Mouse (Mus musculus) hindbrain, embryonic 10.5 days (tissue): ENCODE measurements around the gene Usp2. TPM values are rescaled to one million over a fixed set of nuclear protein-coding genes. Genes with fewer than 3 reads are reported as not detected.

ENCODE experiments used
- DNase-seq: peaks from one replicate; pipeline ENCODE4 v3.0.0-alpha.2; 2017; ENCODE audit warnings: low spot score
- H3K27ac ChIP-seq: fragments of 300-500 bp; sonication (generic); 2 replicates; pipeline ENCODE4 v1.5.1; 2016; ENCODE audit warnings: mild to moderate bottlenecking, moderate library complexity
- H3K27me3 ChIP-seq: fragments of 300-500 bp; sonication (generic); 2 replicates; pipeline ENCODE4 v1.6.1; 2016; ENCODE audit warnings: mild to moderate bottlenecking; ENCODE audit not compliant: poor library complexity, insufficient read depth, severe bottlenecking
- H3K36me3 ChIP-seq: fragments of 300-500 bp; sonication (generic); 2 replicates; pipeline ENCODE4 v1.6.1; 2016; ENCODE audit warnings: mild to moderate bottlenecking, moderate library complexity
- H3K4me1 ChIP-seq: fragments of 300-500 bp; sonication (generic); replicated peaks from 2 replicates; pipeline ENCODE4 v1.6.1; 2016; ENCODE audit warnings: mild to moderate bottlenecking
- H3K4me3 ChIP-seq: fragments of 300-500 bp; sonication (generic); 2 replicates; pipeline ENCODE4 v1.5.1; 2016; ENCODE audit warnings: mild to moderate bottlenecking, moderate library complexity
- H3K9me3 ChIP-seq: fragments of 300-500 bp; sonication (generic); 2 replicates; pipeline ENCODE4 v1.6.1; 2016; ENCODE audit warnings: mild to moderate bottlenecking, moderate library complexity
- WGBS: fragments of 180-500 bp; shearing (Covaris S2); methylation state at CpG from one replicate; pipeline ENCODE4 v1.1.7; 2016; 5-methylcytosine and 5-hydroxymethylcytosine counted together
- polyA plus RNA-seq: library from polyadenylated mRNA; unstranded; fragments of >200 nt; fragmentation: Nextera tagmentation; extraction: Ambion mirVana; gene quantifications from 2 replicates; pipeline ENCODE4 v1.2.1, GENCODE M21; 2016

The Usp2 gene
- polyA plus RNA-seq, 1 experiment from 2014 or later, result 13.5 TPM

DNA sequence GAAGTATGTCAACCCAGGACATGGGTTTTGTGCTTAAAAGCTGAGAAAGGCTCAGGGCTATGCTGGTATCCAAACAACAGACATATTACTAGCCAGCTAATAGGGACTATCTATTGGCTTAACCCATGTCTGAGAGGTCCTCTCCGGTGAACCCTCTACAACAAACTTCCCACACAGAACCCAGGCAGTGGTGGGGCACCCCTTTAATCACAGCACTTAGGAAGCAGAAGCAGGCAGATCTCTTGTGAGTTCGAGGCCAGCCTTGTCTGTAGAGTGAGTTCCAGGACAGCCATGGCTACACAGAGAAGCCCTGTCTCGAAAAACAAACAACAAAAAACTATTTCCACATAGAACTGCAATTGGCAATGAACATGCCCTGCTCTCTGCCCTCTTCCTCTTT is 59.9 kb downstream of the Usp2 start:
- no peak for DNase-seq
- Histone ChIP-seq H3K36me3 (no peaks in the 10 kb centered on the region), H3K27me3 (peaks cover 28% of the 10 kb centered on the region), H3K4me3 (no peak overlapping the region), H3K4me1 (peaks cover 50% of the 10 kb centered on the region), H3K9me3 (no peaks in the 10 kb centered on the region), H3K27ac (no peak overlapping the region)
- 87% methylated on average over 3 of the region's 3 CpGs for WGBS

DNA sequence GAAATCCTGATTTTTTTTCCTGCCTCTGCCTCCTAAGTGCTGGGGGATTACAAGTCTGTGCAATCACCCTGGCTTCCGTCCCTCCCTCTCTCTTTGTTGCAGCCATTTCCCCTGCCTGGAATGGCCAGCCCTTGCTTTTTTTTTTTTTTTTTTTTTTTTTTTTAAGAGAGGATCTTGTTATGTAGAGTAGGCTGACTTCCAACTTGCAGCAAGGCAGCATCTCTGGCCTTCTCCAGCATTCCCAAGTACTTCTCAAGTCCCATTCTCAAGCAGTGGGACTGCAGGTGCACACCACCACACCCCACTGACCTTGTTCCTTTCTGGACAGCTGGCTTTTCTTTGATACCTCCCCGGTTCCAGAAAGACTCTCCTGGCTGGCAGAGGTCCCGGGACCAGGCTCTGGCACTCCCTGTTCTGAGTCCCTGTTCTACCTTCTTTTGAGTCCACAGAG is 60.6 kb downstream of the Usp2 start:
- peaks cover 34% of the 10 kb centered on the region for H3K27me3 ChIP-seq
- no peaks in the 10 kb centered on the region for H3K9me3 ChIP-seq
- H3K36me3 ChIP-seq, result no peaks in the 10 kb centered on the region
- no peak for DNase-seq
- no peak overlapping the region for H3K27ac ChIP-seq
- WGBS, result 62% methylated on average over 3 of the region's 3 CpGs
- H3K4me1 ChIP-seq, result peaks cover 52% of the 10 kb centered on the region
- H3K4me3 ChIP-seq, result no peak overlapping the region

GRCm38 (mm10) chr9:44129633-44130032 is 62.8 kb downstream of the Usp2 start:
- H3K27ac ChIP-seq, result peak overlapping the region; percentile 87
- peak overlapping the region; percentile 57 for H3K4me3 ChIP-seq
- no peaks in the 10 kb centered on the region for H3K9me3 ChIP-seq
- H3K27me3 ChIP-seq, result peaks cover 56% of the 10 kb centered on the region
- H3K4me1 ChIP-seq, result peaks cover 70% of the 10 kb centered on the region
- no peak for DNase-seq
- WGBS, result 4% methylated on average over 9 of the region's 9 CpGs
- H3K36me3 ChIP-seq, result no peaks in the 10 kb centered on the region

DNA sequence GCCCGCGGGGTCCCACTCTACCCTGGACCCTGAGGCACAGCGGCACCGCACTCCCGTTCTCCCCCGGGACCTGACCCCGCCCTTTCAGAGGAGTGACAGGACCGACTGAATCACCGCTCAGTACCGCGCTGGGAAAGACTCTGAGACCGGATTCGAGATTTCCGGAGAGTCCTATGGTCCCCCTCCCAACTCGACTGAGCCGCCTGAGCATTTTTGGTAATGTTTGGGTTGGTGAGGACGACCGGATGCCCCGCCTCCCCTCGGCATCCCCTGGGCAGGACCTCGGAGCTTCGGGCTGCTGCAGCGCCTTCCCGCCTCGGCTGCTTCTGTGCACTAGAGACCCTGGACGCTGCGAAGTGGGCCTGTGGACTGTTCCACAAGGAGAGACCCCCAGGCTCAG is 63.2 kb downstream of the Usp2 start:
- peak overlapping the region; percentile 57 for H3K4me3 ChIP-seq
- peaks cover 60% of the 10 kb centered on the region for H3K27me3 ChIP-seq
- peak; percentile 77 for DNase-seq
- peaks cover 71% of the 10 kb centered on the region for H3K4me1 ChIP-seq
- no peaks in the 10 kb centered on the region for H3K36me3 ChIP-seq
- WGBS, result under 1% methylated on average over 27 of the region's 27 CpGs
- peak overlapping the region; percentile 87 for H3K27ac ChIP-seq
- no peaks in the 10 kb centered on the region for H3K9me3 ChIP-seq

DNA sequence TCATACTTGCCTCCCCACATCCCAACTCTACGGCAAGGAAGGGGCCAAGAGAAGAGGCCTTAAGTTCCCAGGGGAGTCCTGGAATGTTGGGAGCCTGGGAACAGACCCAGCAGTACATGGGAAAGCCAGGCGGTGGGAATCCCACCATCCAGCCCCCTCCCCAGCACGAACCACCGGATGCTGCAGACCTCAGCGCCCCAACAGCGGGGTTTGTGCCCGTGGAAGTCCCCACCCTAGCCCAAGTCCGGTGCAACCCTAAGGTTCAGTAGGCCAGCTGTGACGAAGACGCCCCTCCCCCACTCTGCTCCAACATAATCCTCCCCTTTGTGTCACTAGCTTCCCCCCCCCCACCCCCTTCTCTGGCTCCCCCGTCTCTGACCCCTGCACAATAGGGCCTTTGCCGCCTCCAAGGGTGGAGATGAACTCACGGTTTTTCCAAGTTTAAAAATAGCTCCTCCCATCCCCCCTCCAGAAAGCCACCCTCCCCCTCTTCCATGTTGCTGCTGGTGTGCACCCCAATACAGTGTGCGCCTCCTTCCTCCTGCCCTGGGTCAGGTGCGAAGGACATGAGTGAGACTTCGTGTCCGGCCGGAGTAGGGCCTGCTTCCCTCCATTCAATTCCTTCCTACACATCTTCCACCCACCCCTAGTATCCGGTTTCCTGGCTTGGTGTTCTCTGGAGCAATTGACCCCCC is 63.9 kb downstream of the Usp2 start:
- peaks cover 71% of the 10 kb centered on the region for H3K4me1 ChIP-seq

GRCm38 (mm10) chr9:44131276-44131590 is 64.4 kb downstream of the Usp2 start:
- no peaks in the 10 kb centered on the region for H3K36me3 ChIP-seq
- DNase-seq, result no peak
- H3K4me1 ChIP-seq, result peaks cover 70% of the 10 kb centered on the region
- H3K27ac ChIP-seq, result peak overlapping the region; percentile 87
- 35% methylated on average over 7 of the region's 7 CpGs for WGBS
- H3K9me3 ChIP-seq, result no peaks in the 10 kb centered on the region
- peak overlapping the region; percentile 57; the same call in 1 of the 2 replicates for H3K4me3 ChIP-seq
- peaks cover 72% of the 10 kb centered on the region for H3K27me3 ChIP-seq

More for the DNA sequence above, 63.9 kb downstream of the Usp2 start:
- DNase-seq, result peak; percentile 79
- H3K4me3 ChIP-seq, result peak overlapping the region; percentile 57
- 7% methylated on average over 19 of the region's 19 CpGs for WGBS
- H3K27me3 ChIP-seq, result peaks cover 67% of the 10 kb centered on the region
- no peaks in the 10 kb centered on the region for H3K9me3 ChIP-seq
- H3K27ac ChIP-seq, result peak overlapping the region; percentile 87
- H3K36me3 ChIP-seq, result no peaks in the 10 kb centered on the region

GRCm38 (mm10) chr9:44132200-44132599 is 65.4 kb downstream of the Usp2 start:
- Histone ChIP-seq H3K4me1 (peaks cover 67% of the 10 kb centered on the region), H3K9me3 (no peaks in the 10 kb centered on the region)

GRCm38 (mm10) chr9:44133287-44133686 is 66.5 kb downstream of the Usp2 start:
- peak overlapping the region; percentile 64 for H3K27ac ChIP-seq
- no peak for DNase-seq
- no peaks in the 10 kb centered on the region for H3K9me3 ChIP-seq
- peak overlapping the region; percentile 61 for H3K4me3 ChIP-seq
- WGBS, result 21% methylated on average over 2 of the region's 2 CpGs
- H3K36me3 ChIP-seq, result no peaks in the 10 kb centered on the region
- peaks cover 80% of the 10 kb centered on the region for H3K27me3 ChIP-seq
- peaks cover 67% of the 10 kb centered on the region for H3K4me1 ChIP-seq

More at GRCm38 (mm10) chr9:44132200-44132599, 65.4 kb downstream of the Usp2 start:
- no peaks in the 10 kb centered on the region for H3K36me3 ChIP-seq
- peaks cover 82% of the 10 kb centered on the region for H3K27me3 ChIP-seq
- 0 out of 2 replicates have a peak overlapping the region, but pooled peaks have one; percentile 5 for H3K27ac ChIP-seq
- WGBS, result 64% methylated on average over 5 of the region's 5 CpGs
- no peak overlapping the region for H3K4me3 ChIP-seq
- DNase-seq, result no peak

- peaks cover 71% of the 10 kb centered on the region for H3K27me3 ChIP-seq
- no peaks in the 10 kb centered on the region for H3K9me3 ChIP-seq
- peak; percentile 63 for DNase-seq
- 1% methylated on average over 55 of the region's 55 CpGs for WGBS
- H3K36me3 ChIP-seq, result 0 out of 2 replicates have a peak, but pooled peaks cover 3% of the 10 kb centered on the region
- peaks cover 70% of the 10 kb centered on the region for H3K4me1 ChIP-seq
- peak within 1 kb of the TSS; percentile 61 for H3K4me3 ChIP-seq
- H3K27ac ChIP-seq, result peak within 1 kb of the TSS; percentile 79
Observed at GRCm38 (mm10) chr9:44134101-44134850, 67.5 kb downstream of the Usp2 start, which contains the start of gene Mcam. Mcam (plus strand) TSS chr9:44134469.

DNA sequence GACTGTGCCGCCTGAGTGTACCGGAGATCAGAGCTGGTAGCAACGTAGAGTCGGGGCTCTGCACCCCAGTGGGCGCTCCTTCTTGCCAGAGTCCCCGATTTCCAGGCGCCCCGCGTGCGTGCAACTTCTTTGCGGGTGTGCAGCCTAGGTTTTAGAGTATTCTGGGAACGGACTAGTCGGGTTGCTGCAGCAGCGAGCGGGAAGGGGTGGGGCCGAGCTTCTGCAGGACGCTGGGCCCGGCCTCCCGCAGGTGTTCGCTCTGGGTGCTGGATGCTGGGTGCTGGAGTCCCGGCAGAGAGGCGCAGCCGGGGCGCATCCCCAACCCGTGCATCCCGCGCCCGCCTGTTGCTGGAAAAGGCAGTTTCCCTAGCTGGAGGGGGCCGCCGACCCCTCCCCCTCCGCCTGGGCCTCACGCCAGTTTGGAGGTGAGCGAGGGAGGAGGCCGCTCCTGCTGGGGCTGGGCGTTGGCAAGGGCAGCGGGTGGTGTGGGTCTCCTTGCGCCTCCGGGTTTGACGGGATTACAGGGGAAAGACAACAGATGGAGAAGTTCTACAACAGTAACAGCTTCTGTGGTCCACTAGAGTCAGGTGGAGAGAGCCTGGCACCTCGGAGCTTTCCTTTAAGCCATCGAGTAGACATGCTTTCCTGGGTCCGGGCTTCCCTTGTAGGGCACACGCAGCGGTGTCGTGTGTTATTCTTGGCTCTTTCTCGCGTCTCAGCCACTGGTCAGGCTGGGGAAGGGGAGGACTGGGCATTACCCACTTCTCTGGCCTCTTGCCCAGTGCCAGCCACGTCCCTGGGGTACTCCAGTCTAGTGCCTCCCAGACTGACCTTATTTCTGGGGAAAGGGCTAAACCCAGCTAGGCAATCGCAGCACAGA is 68.3 kb downstream of the Usp2 start:
- H3K4me3 ChIP-seq, result peak overlapping the region; percentile 61
- H3K36me3 ChIP-seq, result peaks cover 10% of the 10 kb centered on the region; the same call in 1 of the 2 replicates
- peaks cover 66% of the 10 kb centered on the region for H3K27me3 ChIP-seq
- WGBS, result 3% methylated on average over 49 of the region's 49 CpGs
- peak overlapping the region; percentile 79 for H3K27ac ChIP-seq
- peak; percentile 33 for DNase-seq
- H3K4me1 ChIP-seq, result peaks cover 67% of the 10 kb centered on the region
- H3K9me3 ChIP-seq, result no peaks in the 10 kb centered on the region

DNA sequence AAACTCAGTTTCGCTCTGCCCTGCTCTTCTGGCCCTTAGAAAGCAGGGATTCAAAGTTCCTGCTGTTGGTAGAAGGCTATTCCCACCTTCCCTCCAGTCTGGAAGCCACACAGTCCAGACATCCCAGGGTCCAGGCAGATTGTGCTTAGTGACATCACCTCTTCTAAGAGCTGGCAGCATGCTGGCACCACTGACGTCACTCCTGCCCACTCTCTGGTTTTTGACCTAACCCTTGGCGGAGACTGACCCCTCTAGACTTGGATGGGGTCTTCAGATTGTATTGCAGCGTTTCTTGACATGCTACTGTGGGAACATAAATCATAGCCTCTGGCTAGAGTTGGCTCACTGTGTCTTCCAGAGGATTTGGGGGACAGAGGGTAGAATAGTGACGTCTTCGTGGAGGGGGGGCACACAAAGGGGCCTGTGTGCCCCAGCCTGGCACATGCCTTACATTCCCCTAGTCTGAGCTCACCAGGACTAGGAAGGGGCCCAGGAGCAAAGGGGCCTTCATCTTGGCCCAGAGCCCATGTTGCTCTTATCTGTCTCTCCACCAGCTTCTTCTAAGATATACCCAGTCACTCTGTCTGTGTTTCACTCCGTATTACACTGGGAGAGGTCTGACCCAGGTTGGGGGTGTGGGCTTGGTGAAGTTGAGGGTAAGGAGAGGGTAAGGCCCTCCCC is 69.0 kb downstream of the Usp2 start:
- no peaks in the 10 kb centered on the region for H3K9me3 ChIP-seq
- WGBS, result 66% methylated on average over 7 of the region's 7 CpGs
- peaks cover 18% of the 10 kb centered on the region; the same call in 1 of the 2 replicates for H3K36me3 ChIP-seq
- H3K27me3 ChIP-seq, result peaks cover 63% of the 10 kb centered on the region
- H3K4me1 ChIP-seq, result peaks cover 67% of the 10 kb centered on the region
- no peak for DNase-seq
- peak overlapping the region; percentile 61 for H3K4me3 ChIP-seq
- no peak overlapping the region for H3K27ac ChIP-seq

- Histone ChIP-seq H3K4me3 (no peak overlapping the region), H3K36me3 (peaks cover 34% of the 10 kb centered on the region), H3K9me3 (no peaks in the 10 kb centered on the region), H3K27ac (no peak overlapping the region), H3K4me1 (peaks cover 56% of the 10 kb centered on the region), H3K27me3 (peaks cover 43% of the 10 kb centered on the region)
- 77% methylated on average over 4 of the region's 4 CpGs for WGBS
- no peak for DNase-seq
Observed at GRCm38 (mm10) chr9:44137846-44138245, 71.0 kb downstream of the Usp2 start.
